Mouse (Mus musculus): ENCODE results near the gene Fbxw7. TPM values are rescaled to one million over a fixed set of nuclear protein-coding genes. Genes with fewer than 3 reads are reported as not detected.

Gene Fbxw7
- polyA plus RNA-seq (2015; fragmentation: Illumina TruSeq; extraction: RNeasy Lipid Tissue Mini Kit (QIAGEN cat#74804); ENCODE audit: insufficient read depth, low replicate concordance) = 21.6 TPM

GRCm38 (mm10) chr3:84814762-84815381 lies at the start of gene Fbxw7:
Gene Fbxw7 (plus strand): TSS chr3:84815268.

Other genes with a start within 250 kb of the Fbxw7 start
- gene Arfip1, start 232.6 kb upstream of the Fbxw7 start, polyA plus RNA-seq (2015; fragmentation: Illumina TruSeq; extraction: RNeasy Lipid Tissue Mini Kit (QIAGEN cat#74804); ENCODE audit: insufficient read depth, low replicate concordance) = 53.7 TPM
- gene Tigd4, start 221.7 kb upstream of the Fbxw7 start, polyA plus RNA-seq (2015; fragmentation: Illumina TruSeq; extraction: RNeasy Lipid Tissue Mini Kit (QIAGEN cat#74804); ENCODE audit: insufficient read depth, low replicate concordance) = 0.07 TPM
- gene Tmem154, start 149.1 kb upstream of the Fbxw7 start, polyA plus RNA-seq (2015; fragmentation: Illumina TruSeq; extraction: RNeasy Lipid Tissue Mini Kit (QIAGEN cat#74804); ENCODE audit: insufficient read depth, low replicate concordance) = 49.4 TPM

All from spleen, adult 10 weeks (tissue).